In genomic region chr3:88717831-88718230, GRCm38 (mm10) we compare ENCODE assay signal across 8 mouse cellular contexts. TPM values are rescaled to one million over a fixed set of nuclear protein-coding genes. Genes with fewer than 3 reads are reported as not detected.
DNase-seq lines count a peak whose midpoint lies in the region; ATAC-seq lines count a peak whose summit lies in the region.

No protein-coding gene starts in this region.

- peak overlapping the region; percentile 47; the same call in 1 of the 2 replicates for H3K9ac ChIP-seq in kidney, embryonic 16.5 days (replicated peaks; ENCODE audit: low read length)
- H3K9ac ChIP-seq in embryonic facial prominence, embryonic 12.5 days: peak overlapping the region; percentile 20; the same call in 1 of the 2 replicates
- H3K9ac ChIP-seq in intestine, embryonic 16.5 days (ENCODE audit: low read depth, low read length): no peak overlapping the region
- H3K9ac ChIP-seq in neural tube, embryonic 12.5 days: no peak overlapping the region

- H3K9me3 ChIP-seq in kidney, embryonic 16.5 days (ENCODE audit: low read length): no peaks in the 10 kb centered on the region
- no peaks in the 10 kb centered on the region for H3K9me3 ChIP-seq in embryonic facial prominence, embryonic 12.5 days
- no peaks in the 10 kb centered on the region for H3K9me3 ChIP-seq in intestine, embryonic 16.5 days (ENCODE audit: control insufficient read depth, low read length)
- H3K9me3 ChIP-seq in neural tube, embryonic 12.5 days: no peaks in the 10 kb centered on the region

- WGBS in kidney, embryonic 16.5 days: 47% methylated on average over 1 of the region's 1 CpGs
- WGBS in embryonic facial prominence, embryonic 12.5 days: 58% methylated on average over 1 of the region's 1 CpGs
- 24% methylated on average over 1 of the region's 1 CpGs for WGBS in intestine, embryonic 16.5 days
- WGBS in neural tube, embryonic 12.5 days: 90% methylated on average over 1 of the region's 1 CpGs

- DNase-seq in kidney, postnatal 4 days: no peak
- DNase-seq in left cerebral cortex, postnatal 10 days (ENCODE audit: extremely low spot score in 1 of 2, low spot score in 2 of 2): no peak
- no peak for DNase-seq in ovary, postnatal 14 days (ENCODE audit: low spot score)

- intact Hi-C loops in left cerebral cortex, postnatal 10 days (cut with DNase I): no loop called here

- H3K36me3 ChIP-seq in kidney, embryonic 16.5 days (ENCODE audit: insufficient read depth, low read length): peaks cover 21% of the 10 kb centered on the region
- H3K36me3 ChIP-seq in embryonic facial prominence, embryonic 12.5 days: peaks cover 41% of the 10 kb centered on the region
- peaks cover 17% of the 10 kb centered on the region; the same call in 1 of the 2 replicates for H3K36me3 ChIP-seq in intestine, embryonic 16.5 days (ENCODE audit: control insufficient read depth, insufficient read depth, low read length)
- H3K36me3 ChIP-seq in neural tube, embryonic 12.5 days: peaks cover 43% of the 10 kb centered on the region

- peak overlapping the region; percentile 69 for H3K4me2 ChIP-seq in kidney, embryonic 16.5 days (replicated peaks; ENCODE audit: low read depth, low read length)
- peak overlapping the region; percentile 37 for H3K4me2 ChIP-seq in embryonic facial prominence, embryonic 12.5 days (replicated peaks)
- peak overlapping the region; percentile 21 for H3K4me2 ChIP-seq in intestine, embryonic 16.5 days (ENCODE audit: low read depth, low read length)
- peak overlapping the region; percentile 78 for H3K4me2 ChIP-seq in neural tube, embryonic 12.5 days (replicated peaks)

- no peak overlapping the region for H3K27ac ChIP-seq in kidney, embryonic 16.5 days (ENCODE audit: low read length)
- 0 out of 2 replicates have a peak overlapping the region, but pooled peaks have one; percentile 41 for H3K27ac ChIP-seq in embryonic facial prominence, embryonic 12.5 days
- no peak overlapping the region for H3K27ac ChIP-seq in intestine, embryonic 16.5 days (ENCODE audit: low read length)
- H3K27ac ChIP-seq in neural tube, embryonic 12.5 days: no peak overlapping the region

- H3K27me3 ChIP-seq in kidney, embryonic 16.5 days (ENCODE audit: insufficient read depth, low read length): no peaks in the 10 kb centered on the region
- no peaks in the 10 kb centered on the region for H3K27me3 ChIP-seq in embryonic facial prominence, embryonic 12.5 days
- no peaks in the 10 kb centered on the region for H3K27me3 ChIP-seq in intestine, embryonic 16.5 days (replicated peaks; ENCODE audit: control insufficient read depth, insufficient read depth, low read length)
- H3K27me3 ChIP-seq in neural tube, embryonic 12.5 days (replicated peaks): no peaks in the 10 kb centered on the region

- no peak for ATAC-seq in kidney, embryonic 16.5 days (ENCODE audit: low FRiP score, low TSS enrichment)
- ATAC-seq in embryonic facial prominence, embryonic 12.5 days (ENCODE audit: insufficient number of reproducible peaks, insufficient read depth, low FRiP score, low TSS enrichment): no peak
- no peak for ATAC-seq in intestine, embryonic 16.5 days
- no peak for ATAC-seq in neural tube, embryonic 12.5 days (ENCODE audit: low FRiP score, low read depth)
- no peak for ATAC-seq in inflammation-experienced regulatory T-cells, adult 6 months

- peak overlapping the region; percentile 21 for H3K4me3 ChIP-seq in kidney, embryonic 16.5 days (ENCODE audit: low read length)
- H3K4me3 ChIP-seq in embryonic facial prominence, embryonic 12.5 days: peak overlapping the region; percentile 13
- H3K4me3 ChIP-seq in intestine, embryonic 16.5 days (ENCODE audit: low read length): peak overlapping the region; percentile 8
- H3K4me3 ChIP-seq in neural tube, embryonic 12.5 days: no peak overlapping the region

- H3K4me1 ChIP-seq in kidney, embryonic 16.5 days (ENCODE audit: insufficient read depth, low read length): peaks cover 20% of the 10 kb centered on the region
- peaks cover 19% of the 10 kb centered on the region; the same call in 1 of the 2 replicates for H3K4me1 ChIP-seq in embryonic facial prominence, embryonic 12.5 days
- peaks cover 14% of the 10 kb centered on the region for H3K4me1 ChIP-seq in intestine, embryonic 16.5 days (ENCODE audit: control insufficient read depth, insufficient read depth, low read length)
- H3K4me1 ChIP-seq in neural tube, embryonic 12.5 days: peaks cover 4% of the 10 kb centered on the region; the same call in 1 of the 2 replicates

RNA-seq across cellular contexts. Expression of gene Rit1, which starts 1.2 kb away (rescaled TPM):
- polyA plus RNA-seq in kidney, embryonic 16.5 days (2015; fragmentation: Nextera tagmentation; extraction: Ambion mirVana): 59.5 and 59.6 TPM in 2 replicates
- polyA plus RNA-seq in embryonic facial prominence, embryonic 12.5 days (2016; fragmentation: Nextera tagmentation; extraction: Ambion mirVana): 46.2 and 51.6 TPM in 2 replicates
- polyA plus RNA-seq in intestine, embryonic 16.5 days (2015; fragmentation: Nextera tagmentation; extraction: Ambion mirVana): 48.9 and 50.3 TPM in 2 replicates
- polyA plus RNA-seq in neural tube, embryonic 12.5 days (2016; fragmentation: Nextera tagmentation; extraction: Ambion mirVana): 44.6 and 49.1 TPM in 2 replicates
- 10 to 100 TPM; 42.9 to 55.5 TPM for total RNA-seq in left cerebral cortex, postnatal 10 days (2021)
- 10 to 100 TPM; 34.1 to 55.2 (median 40.3) TPM for polyA plus RNA-seq in inflammation-experienced regulatory T-cells, adult 6 months (2017; shearing (Covaris generic))

RNA-seq across cellular contexts. Expression of gene Khdc4, which starts 32.2 kb away (rescaled TPM):
- 92.2 and 97.3 TPM in 2 replicates for polyA plus RNA-seq in kidney, embryonic 16.5 days (2015; fragmentation: Nextera tagmentation; extraction: Ambion mirVana)
- 116 and 117 TPM in 2 replicates for polyA plus RNA-seq in embryonic facial prominence, embryonic 12.5 days (2016; fragmentation: Nextera tagmentation; extraction: Ambion mirVana)
- 61.1 and 61.5 TPM in 2 replicates for polyA plus RNA-seq in intestine, embryonic 16.5 days (2015; fragmentation: Nextera tagmentation; extraction: Ambion mirVana)
- polyA plus RNA-seq in neural tube, embryonic 12.5 days (2016; fragmentation: Nextera tagmentation; extraction: Ambion mirVana): 120 and 124 TPM in 2 replicates
- total RNA-seq in left cerebral cortex, postnatal 10 days (2021): 10 to 100 TPM; 52.0 to 55.7 TPM
- 10 to 100 TPM; 36.1 to 57.0 (median 47.9) TPM for polyA plus RNA-seq in inflammation-experienced regulatory T-cells, adult 6 months (2017; shearing (Covaris generic))

RNA-seq across cellular contexts. Expression of gene Syt11, which starts 57.1 kb away (rescaled TPM):
- 12.6 and 13.7 TPM in 2 replicates for polyA plus RNA-seq in kidney, embryonic 16.5 days (2015; fragmentation: Nextera tagmentation; extraction: Ambion mirVana)
- 41.4 and 48.5 TPM in 2 replicates for polyA plus RNA-seq in embryonic facial prominence, embryonic 12.5 days (2016; fragmentation: Nextera tagmentation; extraction: Ambion mirVana)
- 15.8 and 18.8 TPM in 2 replicates for polyA plus RNA-seq in intestine, embryonic 16.5 days (2015; fragmentation: Nextera tagmentation; extraction: Ambion mirVana)
- polyA plus RNA-seq in neural tube, embryonic 12.5 days (2016; fragmentation: Nextera tagmentation; extraction: Ambion mirVana): 199 and 209 TPM in 2 replicates
- total RNA-seq in left cerebral cortex, postnatal 10 days (2021): 100 to 1,000 TPM; 433 to 447 TPM
- polyA plus RNA-seq in inflammation-experienced regulatory T-cells, adult 6 months (2017; shearing (Covaris generic)): 100 to 1,000 TPM; 105 to 132 (median 111) TPM

Comparison
In these comparisons a context has a peak if more than half of its experiments do, and no peak if none do; other contexts are left out.
1. H3K4me2 ChIP-seq: peak in every context shown above with its lines; median percentile 78 in neural tube, embryonic 12.5 days; 69 in kidney, embryonic 16.5 days; 37 in embryonic facial prominence, embryonic 12.5 days; 21 in intestine, embryonic 16.5 days.
2. H3K9ac ChIP-seq: peak in kidney, embryonic 16.5 days (single experiment) and embryonic facial prominence, embryonic 12.5 days (single experiment); none in intestine, embryonic 16.5 days (single experiment) and neural tube, embryonic 12.5 days (single experiment).